Mouse (Mus musculus) hindbrain, postnatal 0 days (tissue): ENCODE measurements at regions not wholly inside any gene's neighbourhood (a gene's known extent, or its start where the extent isn't known, plus 50 kb on each side); places are given as distances from the start of the nearest gene placed in this dataset.

Experiments
- ATAC-seq: fragments of 200-750 bp; cut with Nextera tagmentation; 2 replicates; pipeline ENCODE4 v1.8.0; 2017; ENCODE audit warnings: mild to moderate bottlenecking, moderate TSS enrichment, moderate library complexity
- DNase-seq: peaks from one replicate; pipeline ENCODE4 v3.0.0-alpha.2; 2015; ENCODE audit warnings: low spot score
- H3K27ac ChIP-seq: fragments of 300-500 bp; sonication (generic); 2 replicates; pipeline ENCODE4 v1.5.1; 2014; ENCODE audit warnings: mild to moderate bottlenecking
- H3K27me3 ChIP-seq: fragments of 300-500 bp; sonication (generic); 2 replicates; pipeline ENCODE4 v1.6.1; 2014; ENCODE audit warnings: low read length, mixed read lengths; ENCODE audit not compliant: insufficient read depth
- H3K36me3 ChIP-seq: fragments of 300-500 bp; sonication (generic); 2 replicates; pipeline ENCODE4 v1.6.1; 2014; ENCODE audit warnings: low read length, mixed read lengths; ENCODE audit not compliant: insufficient read depth
- H3K4me1 ChIP-seq: fragments of 300-500 bp; sonication (generic); 2 replicates; pipeline ENCODE4 v1.6.1; 2014; ENCODE audit warnings: antibody characterized with exemption, low read length, mixed read lengths; ENCODE audit not compliant: insufficient read depth
- H3K4me2 ChIP-seq: fragments of 300-500 bp; sonication (generic); 2 replicates; pipeline ENCODE4 v1.6.1; 2014; ENCODE audit warnings: low read depth, mild to moderate bottlenecking, low read length, moderate library complexity, mixed read lengths
- H3K4me3 ChIP-seq: fragments of 300-500 bp; sonication (generic); 2 replicates; pipeline ENCODE4 v1.5.1; 2014; ENCODE audit warnings: low read length
- H3K9ac ChIP-seq: fragments of 300-500 bp; sonication (generic); replicated peaks from 2 replicates; pipeline ENCODE4 v1.6.1; 2014; ENCODE audit warnings: mild to moderate bottlenecking, low read length, moderate library complexity, mixed read lengths
- H3K9me3 ChIP-seq: fragments of 300-500 bp; sonication (generic); 2 replicates; pipeline ENCODE4 v1.6.1; 2016; ENCODE audit warnings: low read length, mixed read lengths
- CTCF ChIP-seq: IDR thresholded peaks from 2 replicates; pipeline ENCODE4 v1.5.1; 2016; ENCODE audit warnings: antibody characterized with exemption, control low read depth, low read depth
- WGBS: fragments of 180-500 bp; shearing (Covaris S2); extraction: QIAGEN DNeasy Blood & Tissue Kit; methylation state at CpG from one replicate; pipeline ENCODE4 v1.1.7; 2014; 5-methylcytosine and 5-hydroxymethylcytosine counted together

DNA sequence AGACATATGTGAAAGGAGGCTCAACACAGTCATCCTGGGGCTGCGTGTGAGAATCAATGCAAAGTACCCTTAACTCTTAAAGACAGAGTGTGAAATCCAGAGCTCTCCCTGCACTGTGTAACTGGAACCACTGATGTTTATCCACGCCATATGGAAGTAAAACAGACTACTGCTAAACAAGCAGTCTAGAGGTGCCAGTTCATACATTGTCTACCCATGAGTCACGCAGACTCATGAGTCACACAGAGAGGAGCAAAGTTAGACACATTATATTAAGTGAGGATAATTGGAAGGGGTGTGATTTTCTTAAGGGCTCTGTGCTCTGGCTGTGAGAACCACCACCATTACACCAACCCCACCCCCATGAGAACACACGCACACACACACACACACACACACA is 516.8 kb downstream of the Fam19a5 start:
- TF ChIP-seq CTCF, result no peak
- Histone ChIP-seq H3K4me3 (no peak overlapping the region), H3K27me3 (no peaks in the 10 kb centered on the region), H3K9ac (no peak overlapping the region), H3K9me3 (no peaks in the 10 kb centered on the region), H3K4me1 (no peaks in the 10 kb centered on the region), H3K36me3 (no peaks in the 10 kb centered on the region), H3K4me2 (no peak overlapping the region), H3K27ac (no peak overlapping the region)
- DNase-seq, result no peak
- WGBS, result 87% methylated on average over 4 of the region's 4 CpGs
- no peak for ATAC-seq

DNA sequence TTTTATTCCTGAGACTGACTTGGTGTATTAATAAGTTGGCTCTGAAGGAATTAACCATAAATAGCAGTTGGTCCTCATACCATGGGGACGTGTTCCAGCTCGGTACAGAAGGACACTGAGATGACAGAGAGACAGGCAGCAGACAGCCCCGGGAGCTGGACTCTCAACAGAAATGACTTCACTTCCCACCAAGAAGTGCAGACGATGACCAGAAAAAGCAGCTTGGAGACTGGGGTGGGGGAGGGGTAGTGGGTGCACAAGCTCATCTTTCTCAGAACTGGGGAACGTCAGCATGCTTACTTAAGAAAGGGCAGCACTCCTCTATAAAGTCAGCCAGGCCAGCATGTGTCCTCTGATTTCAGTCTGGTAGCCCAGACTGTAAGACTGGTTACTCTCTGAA is 518.9 kb downstream of the Fam19a5 start:
- no peaks in the 10 kb centered on the region for H3K27me3 ChIP-seq
- no peak overlapping the region for H3K4me2 ChIP-seq
- TF ChIP-seq CTCF, result no peak
- no peak overlapping the region for H3K9ac ChIP-seq
- DNase-seq (no peak), ATAC-seq (no peak)
- no peaks in the 10 kb centered on the region for H3K36me3 ChIP-seq
- H3K27ac ChIP-seq, result no peak overlapping the region
- H3K4me3 ChIP-seq, result no peak overlapping the region
- no peaks in the 10 kb centered on the region for H3K9me3 ChIP-seq
- H3K4me1 ChIP-seq, result no peaks in the 10 kb centered on the region
- 79% methylated on average over 5 of the region's 5 CpGs for WGBS

DNA sequence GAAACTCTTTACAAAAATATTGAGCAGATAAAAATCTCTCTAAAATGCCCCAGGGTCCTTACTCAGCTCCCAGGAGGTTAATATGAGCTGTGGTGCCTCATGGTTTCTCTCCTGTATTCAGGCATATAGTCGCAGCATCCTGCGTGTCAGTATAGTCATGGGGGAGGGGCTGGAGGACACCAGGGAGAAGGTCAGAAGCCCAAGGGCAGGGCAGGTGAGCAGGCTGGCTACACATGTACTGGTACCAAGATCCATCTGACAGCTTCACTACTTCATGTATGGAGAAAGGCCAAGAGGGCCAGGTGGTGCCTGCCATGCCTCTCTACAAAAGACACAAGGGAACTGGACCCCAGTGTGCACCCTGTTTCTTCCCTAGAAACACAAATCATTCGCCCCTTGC is 524.4 kb downstream of the Fam19a5 start:
- H3K9me3 ChIP-seq, result no peaks in the 10 kb centered on the region
- no peak for DNase-seq
- H3K27me3 ChIP-seq, result no peaks in the 10 kb centered on the region
- no peaks in the 10 kb centered on the region for H3K36me3 ChIP-seq
- TF ChIP-seq CTCF, result no peak
- no peaks in the 10 kb centered on the region for H3K4me1 ChIP-seq
- H3K4me3 ChIP-seq, result no peak overlapping the region
- no peak for ATAC-seq
- no peak overlapping the region for H3K9ac ChIP-seq
- no peak overlapping the region for H3K27ac ChIP-seq
- H3K4me2 ChIP-seq, result no peak overlapping the region
- 56% methylated on average over 3 of the region's 3 CpGs for WGBS

DNA sequence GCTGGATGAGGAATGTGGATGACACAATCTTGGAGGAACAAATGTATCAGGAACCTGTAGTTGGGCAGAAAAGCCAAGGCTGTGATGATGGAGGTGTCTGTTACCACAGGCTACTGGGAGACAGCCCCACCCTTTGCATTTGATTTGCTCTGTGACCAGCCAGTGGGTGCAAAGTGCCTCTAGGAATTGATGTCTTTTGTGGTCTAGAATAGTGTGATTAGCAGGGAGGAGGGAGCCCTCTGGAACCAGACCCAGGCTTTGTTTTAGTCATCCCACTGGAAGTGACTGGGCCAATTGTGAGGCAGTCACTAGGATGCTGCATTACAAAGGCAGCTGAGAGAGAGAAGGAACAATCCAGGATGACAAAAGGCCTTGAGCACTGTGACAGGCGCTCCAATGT is 527.4 kb upstream of the Zdhhc25 start:
- WGBS, result 46% methylated on average over 1 of the region's 1 CpGs
- no peaks in the 10 kb centered on the region for H3K9me3 ChIP-seq
- H3K4me2 ChIP-seq, result no peak overlapping the region
- ATAC-seq (no peak), DNase-seq (no peak)
- no peaks in the 10 kb centered on the region for H3K27me3 ChIP-seq
- H3K36me3 ChIP-seq, result no peaks in the 10 kb centered on the region
- H3K27ac ChIP-seq, result no peak overlapping the region
- H3K9ac ChIP-seq, result no peak overlapping the region
- H3K4me3 ChIP-seq, result no peak overlapping the region
- H3K4me1 ChIP-seq, result no peaks in the 10 kb centered on the region
- TF ChIP-seq CTCF, result no peak

DNA sequence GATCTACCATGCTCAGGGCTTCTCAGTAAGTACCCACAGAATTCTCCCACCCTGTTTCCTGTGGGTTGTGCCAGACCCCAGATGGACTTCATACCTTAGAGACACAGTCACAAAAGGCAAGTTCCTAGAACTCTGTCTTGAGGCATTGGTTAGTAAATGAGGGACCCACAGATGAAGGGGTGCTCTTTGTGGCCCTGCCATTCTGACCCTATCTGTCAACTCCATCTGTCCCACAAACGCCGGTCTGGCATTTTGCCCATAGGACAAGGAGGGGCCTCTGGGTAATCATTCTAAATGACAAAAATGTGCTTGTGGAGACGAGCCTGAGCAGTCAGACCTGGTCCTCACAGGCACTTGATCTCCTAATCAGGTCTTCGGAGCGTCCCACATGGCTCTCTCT is 516.2 kb upstream of the Zdhhc25 start:
- no peak for ATAC-seq
- Histone ChIP-seq H3K4me1 (no peaks in the 10 kb centered on the region), H3K36me3 (no peaks in the 10 kb centered on the region), H3K9me3 (no peaks in the 10 kb centered on the region), H3K27ac (no peak overlapping the region), H3K27me3 (no peaks in the 10 kb centered on the region), H3K9ac (no peak overlapping the region), H3K4me2 (no peak overlapping the region), H3K4me3 (no peak overlapping the region)
- TF ChIP-seq CTCF, result no peak
- WGBS, result 42% methylated on average over 5 of the region's 5 CpGs
- no peak for DNase-seq

DNA sequence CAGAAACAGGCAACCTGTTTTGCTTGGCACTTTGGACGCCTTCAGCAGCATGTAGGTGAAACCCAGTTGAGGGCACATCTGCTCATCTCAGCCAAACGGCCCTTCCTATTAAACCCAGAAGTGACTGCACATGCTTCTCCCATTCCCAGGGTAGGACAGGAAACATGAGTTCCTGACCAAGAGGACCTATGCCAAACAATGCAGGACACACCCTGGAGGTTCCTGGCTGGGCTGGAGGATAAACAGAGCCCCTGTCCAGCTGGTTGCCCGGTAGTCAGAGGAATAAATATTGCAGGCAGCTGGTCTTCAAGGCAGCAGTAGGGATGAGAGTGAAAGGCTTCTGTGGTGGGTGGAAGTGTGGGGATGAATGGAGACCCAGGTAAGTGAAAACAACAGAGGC is 514.5 kb upstream of the Zdhhc25 start:
- Histone ChIP-seq H3K27ac (no peak overlapping the region), H3K36me3 (no peaks in the 10 kb centered on the region), H3K4me3 (no peak overlapping the region), H3K9ac (no peak overlapping the region), H3K9me3 (no peaks in the 10 kb centered on the region), H3K4me2 (no peak overlapping the region), H3K4me1 (no peaks in the 10 kb centered on the region), H3K27me3 (no peaks in the 10 kb centered on the region)
- WGBS, result 49% methylated on average over 3 of the region's 3 CpGs
- no peak for DNase-seq
- TF ChIP-seq CTCF, result no peak
- ATAC-seq, result no peak

DNA sequence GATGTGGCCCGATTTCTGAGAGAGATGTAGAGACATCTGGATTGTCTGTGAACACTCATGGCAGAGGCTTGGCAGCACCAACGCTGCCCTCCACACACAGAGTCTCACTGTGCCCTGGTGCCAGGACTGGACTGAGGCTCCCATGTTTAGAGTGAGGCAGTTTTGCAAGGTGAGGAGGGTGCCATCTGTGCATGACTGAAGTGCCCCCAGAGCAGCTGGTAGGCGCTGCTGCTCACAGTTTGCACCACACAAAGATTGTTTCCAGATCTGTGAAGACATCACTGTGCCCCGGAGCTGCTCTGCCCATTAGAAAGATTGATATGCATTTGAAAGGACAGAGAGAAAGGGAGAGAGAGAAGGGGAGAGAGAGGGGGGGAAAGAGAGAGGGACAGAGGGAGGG is 510.6 kb upstream of the Zdhhc25 start:
- Histone ChIP-seq H3K9me3 (no peaks in the 10 kb centered on the region), H3K4me1 (no peaks in the 10 kb centered on the region), H3K4me2 (no peak overlapping the region), H3K4me3 (no peak overlapping the region), H3K27me3 (no peaks in the 10 kb centered on the region), H3K27ac (no peak overlapping the region), H3K9ac (no peak overlapping the region), H3K36me3 (no peaks in the 10 kb centered on the region)
- no peak for TF ChIP-seq CTCF
- WGBS, result 26% methylated on average over 4 of the region's 4 CpGs
- ATAC-seq (no peak), DNase-seq (peak; percentile 29)
